Mouse (Mus musculus) mature B cell (primary cell): Measurements from ENCODE around the gene Borcs6.
"Not testable (repeated sequence)": the region's sequence is repeated elsewhere in the genome, so short reads cannot be mapped to it uniquely, and the experiment has no call there.

Experiments
- in situ Hi-C: fragments of 300-500 bp; cut with MboI; formaldehyde crosslinking; loops from 2 replicates; pipeline ENCODE4 v1.14.3; 2019

Borcs6 gene

DNA sequence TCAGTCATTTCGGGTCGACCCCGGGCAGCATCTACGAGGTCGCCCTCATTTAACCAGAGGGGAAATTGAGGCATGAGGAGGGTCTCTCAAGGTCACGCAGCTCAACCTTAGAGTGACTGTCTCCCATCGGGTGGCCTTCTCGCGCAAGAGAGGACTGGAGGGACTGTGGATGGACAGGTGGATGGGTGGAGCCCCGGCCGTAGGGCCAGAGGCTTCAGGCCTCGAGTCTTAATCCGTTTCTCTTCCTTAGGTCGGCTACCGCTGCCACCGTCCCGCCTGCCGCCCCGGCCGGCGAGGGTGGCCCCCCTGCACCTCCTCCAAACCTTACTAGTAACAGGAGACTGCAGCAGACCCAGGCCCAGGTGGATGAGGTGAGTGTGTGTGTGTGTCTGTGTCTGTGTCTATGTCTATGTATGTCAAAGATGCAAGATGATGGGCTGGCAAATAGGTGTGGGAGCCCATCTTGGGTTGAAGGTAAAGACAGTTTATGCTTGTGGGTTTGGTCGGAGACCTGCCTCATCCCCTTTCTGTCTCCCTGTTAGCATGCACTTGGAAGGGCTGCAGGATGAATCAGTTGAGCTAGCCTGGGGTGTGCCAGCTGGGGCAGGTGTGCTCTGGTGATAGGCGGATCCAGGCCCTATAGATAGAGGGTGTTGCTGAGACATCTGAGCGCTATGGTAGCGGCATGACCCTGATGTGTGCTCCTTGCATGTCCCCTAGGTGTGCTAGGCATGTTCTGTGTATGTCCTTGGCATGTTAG lies 29.5 kb downstream of the Borcs6 start:
- in situ Hi-C loops, result no loop called here

DNA sequence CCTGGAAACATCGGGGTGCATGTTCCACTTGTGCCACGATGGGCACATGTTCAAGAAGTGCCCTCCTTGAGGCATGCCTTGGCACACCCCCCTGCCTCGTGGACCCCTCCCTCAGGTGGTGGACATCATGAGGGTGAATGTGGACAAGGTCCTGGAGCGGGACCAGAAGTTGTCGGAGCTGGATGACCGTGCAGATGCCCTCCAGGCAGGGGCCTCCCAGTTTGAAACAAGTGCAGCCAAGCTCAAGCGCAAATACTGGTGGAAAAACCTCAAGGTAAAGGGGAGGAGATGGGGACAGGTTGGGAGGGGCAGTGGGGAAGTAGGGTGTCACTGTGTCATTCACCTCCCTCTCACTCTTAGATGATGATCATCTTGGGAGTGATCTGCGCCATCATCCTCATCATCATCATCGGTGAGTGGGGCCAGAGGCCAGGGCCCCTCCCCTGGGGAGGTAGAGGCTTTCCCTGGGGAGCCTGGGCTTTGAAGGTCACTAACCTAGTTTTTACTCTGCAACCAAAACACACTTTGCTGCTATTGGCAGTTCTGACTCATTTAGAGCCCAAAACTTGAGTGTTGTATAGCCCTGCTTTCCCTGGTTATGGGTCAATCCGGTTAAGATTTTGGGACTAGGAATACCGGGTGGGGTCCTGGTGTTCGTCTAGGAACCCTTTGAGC lies 30.2 kb downstream of the Borcs6 start:
- in situ Hi-C loops, result no loop called here

DNA sequence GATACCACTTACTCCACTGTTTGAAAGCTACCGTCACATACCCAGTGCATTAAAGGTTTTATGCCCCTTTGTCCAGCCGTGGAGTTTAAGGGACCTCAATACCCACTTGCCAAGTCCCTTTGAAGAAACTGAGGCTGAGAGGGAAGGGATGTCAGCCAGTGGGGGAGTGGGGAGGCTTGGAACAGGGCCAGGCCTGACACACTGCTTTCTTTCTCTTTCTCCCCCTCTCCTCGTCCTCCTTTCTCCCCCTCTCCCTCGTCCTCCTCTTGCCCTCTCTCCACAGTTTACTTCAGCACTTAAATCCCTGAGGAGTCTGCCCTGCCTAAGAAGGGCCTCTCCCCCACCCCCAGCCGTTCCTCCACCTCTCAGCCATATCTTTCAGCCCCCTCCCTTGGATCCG lies 30.9 kb downstream of the Borcs6 start:
- in situ Hi-C loops, result no loop called here

DNA sequence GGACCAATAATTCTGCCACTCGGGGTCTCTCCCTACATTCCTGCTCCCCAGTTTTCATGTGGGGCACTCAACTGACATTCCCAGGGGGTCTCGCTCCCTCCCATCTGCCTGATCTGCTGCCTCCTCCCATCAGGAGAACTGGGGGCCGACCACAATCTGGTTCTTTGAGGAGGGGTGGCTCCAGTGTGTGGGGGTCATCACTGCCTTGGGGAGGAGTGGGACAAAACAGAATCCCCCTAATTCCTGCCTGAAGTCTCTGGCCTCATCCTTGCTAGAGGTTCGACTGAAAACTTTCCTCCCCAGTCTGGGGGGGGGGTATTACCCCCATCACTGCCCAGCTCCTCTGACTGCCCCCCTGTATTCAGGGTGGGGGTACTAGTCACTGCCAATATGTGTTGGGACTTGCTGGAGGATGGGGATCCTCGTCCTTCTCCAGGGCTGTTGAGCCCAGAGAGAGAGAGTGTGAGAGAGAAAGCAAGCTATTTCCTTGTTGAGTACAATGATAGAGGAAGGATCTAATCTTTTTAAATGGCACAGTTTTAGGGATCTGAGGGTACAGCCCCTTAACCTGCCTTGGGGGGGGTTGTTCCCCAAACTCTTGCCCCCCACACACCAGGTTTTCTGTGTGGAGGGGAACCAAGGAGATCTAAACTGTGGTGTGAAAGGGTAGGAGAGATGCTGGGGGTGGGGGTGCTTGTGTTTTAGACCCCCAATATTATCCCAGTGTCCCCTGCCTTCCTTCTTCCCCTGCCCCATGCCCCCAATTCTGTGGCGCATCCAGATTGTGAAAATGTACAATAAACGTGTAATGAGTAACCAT lies 32.3 kb downstream of the Borcs6 start:
- in situ Hi-C loops, result no loop called here

DNA sequence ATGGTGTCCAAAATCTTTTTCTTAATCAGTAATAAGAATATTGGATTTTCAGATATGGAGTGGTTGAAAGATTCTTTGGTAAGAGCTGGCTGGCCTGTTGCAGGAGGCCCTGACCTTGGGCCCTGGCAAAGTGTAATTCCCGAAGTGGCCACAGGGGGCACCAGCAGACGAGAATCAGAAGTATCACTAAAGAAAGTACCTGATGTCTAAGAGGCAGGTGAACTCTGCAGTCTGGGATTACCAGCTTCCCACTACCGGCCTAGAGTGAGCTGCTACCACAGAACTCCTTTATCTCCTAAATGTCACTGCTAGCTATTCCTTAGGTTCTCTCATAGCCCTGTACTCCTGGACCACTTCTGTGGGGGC lies 32.9 kb downstream of the Borcs6 start:
- in situ Hi-C loops, result no loop called here

DNA sequence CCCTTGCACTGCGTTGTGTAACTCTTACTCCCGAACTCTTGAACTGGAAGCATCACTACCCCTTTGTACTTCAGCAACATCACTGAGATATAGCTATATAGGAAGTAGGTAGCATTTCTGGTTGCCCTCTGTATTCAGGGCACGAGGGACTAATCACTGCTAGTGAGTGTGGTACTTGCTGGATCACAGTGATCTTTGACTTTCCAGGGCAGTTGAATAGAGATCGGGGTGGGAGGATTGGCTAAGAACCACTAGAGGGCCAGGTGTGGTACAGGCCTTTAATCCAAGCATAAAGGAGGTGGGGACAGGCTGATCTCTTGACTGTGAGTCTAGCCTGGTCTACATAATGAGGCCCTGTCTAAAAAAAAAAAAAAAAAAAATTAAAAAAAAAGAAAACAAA lies 33.4 kb downstream of the Borcs6 start:
- in situ Hi-C loops, result no loop called here

DNA sequence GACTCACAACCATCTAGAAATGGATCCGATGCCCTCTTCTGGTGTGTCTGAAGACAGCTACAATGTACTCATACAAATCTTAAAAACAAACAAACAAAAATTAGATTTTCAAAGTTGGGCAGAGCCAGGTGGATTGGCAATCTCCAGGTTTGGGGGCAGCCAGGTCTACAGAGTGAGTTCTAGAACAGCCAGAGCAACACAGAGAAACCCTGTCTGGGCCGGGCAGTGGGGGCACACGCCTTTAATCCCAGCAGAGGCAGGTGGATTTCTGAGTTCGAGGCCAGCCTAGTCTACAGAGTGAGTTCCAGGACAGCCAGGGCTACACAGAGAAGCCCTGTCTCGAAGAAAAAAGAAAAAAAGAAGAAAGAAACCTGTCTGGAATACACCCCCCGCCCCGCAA lies 34.3 kb downstream of the Borcs6 start:
- in situ Hi-C loops, result not testable (repeated sequence)

DNA sequence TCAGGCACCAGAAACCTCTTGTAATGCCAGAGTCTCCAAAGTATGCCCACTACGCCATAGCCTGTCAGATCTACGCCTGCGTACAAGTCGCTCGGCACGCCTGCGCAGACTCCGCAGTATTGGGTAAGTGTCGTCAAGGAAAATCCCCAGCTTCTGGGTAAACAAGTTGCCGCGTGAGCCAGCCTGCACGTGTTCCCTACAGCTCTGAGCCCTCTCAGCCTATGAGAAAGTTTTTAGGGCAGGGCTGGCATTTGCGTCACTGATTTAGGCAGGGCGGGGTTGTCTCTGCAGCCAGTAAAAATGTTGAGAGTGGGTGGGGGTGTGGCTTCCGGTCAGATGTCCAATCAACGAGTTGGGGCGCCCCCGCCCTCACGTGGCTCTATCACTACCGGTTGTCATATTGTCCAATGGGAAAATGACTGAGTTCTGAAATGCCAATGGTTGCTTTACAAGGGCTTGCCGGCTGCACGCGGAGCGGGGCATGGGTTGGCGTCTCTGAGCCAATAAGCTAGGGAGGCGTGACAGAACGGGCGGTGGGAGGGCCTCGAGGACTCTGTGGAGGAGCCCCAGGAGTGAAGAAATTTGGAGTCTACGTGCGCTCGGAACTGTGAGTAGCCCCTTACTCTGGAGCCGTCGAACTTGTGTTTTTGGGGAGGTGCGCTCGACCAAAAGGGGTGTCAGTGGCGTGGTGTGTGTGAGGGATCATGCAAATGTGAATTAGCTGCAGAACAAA lies 35.3 kb downstream of the Borcs6 start, which contains the start of gene Per1:
TSS of gene Per1 (plus strand) at position 521 of the 733 bp plus-strand sequence.
- in situ Hi-C loops, result no loop called here

DNA sequence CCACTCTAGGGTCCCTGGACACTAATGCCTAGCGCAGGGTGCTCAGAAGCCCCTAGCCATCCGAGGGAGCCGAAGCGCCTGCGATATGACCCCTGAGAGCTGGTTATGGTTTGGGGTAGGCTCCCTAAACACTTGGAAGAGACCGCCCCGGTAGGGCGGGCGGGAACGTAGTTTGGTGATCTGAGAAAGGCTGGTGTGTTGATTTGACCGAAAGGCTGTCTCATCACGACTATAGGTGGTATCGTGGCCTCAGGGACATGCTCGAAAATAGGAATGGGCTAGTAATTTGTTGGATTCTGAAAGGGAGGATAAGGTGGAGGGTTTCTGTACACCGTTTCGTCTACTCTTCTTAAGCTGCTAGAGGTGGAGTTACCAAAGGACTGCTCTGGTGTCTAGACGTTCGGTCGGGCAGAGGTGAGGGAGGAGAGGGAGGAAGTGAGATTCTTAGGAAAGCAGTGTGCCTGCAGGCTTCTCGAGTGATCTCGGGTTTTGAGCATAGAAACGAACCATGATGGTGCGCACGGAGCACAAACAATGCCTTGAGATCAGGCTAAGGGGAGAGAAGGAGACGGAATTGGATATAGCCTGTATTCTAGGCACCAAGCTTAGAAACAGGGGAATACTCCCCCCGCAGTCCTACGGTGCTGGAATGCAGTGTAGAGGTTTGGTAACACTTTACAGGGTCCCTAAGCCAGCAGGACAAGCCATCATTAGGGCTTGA lies 36.2 kb downstream of the Borcs6 start:
- in situ Hi-C loops, result no loop called here

DNA sequence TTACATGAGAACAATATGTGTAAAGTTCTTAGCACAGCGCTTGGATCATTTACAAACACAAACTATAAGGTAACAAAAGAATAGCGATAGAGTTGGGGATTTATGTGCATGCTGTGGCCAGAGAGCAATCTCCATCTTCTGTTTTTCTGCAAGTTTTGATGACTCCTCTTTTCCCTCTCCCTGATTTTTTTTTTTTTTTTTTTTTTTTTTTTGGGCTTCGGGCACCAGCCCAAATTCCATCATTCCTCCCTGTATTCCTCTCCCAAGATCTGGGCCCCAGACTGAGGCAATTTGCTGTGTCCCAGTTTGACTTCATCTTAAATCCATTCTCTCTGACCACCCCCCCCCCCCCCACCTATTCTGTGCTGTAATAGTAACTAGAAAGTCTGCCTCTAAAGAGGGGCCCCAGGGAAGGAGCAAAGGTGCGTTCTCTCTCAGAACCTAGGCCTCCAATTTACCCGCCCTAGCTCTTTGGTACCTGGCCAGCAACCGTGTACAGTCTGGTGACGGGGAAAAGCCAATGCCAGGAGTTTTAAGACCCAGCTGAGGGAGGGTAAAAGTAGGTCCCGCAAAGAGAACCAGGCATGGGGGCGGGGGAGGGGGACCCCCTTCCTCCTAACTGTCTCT lies 37.0 kb downstream of the Borcs6 start:
- in situ Hi-C loops, result no loop called here

DNA sequence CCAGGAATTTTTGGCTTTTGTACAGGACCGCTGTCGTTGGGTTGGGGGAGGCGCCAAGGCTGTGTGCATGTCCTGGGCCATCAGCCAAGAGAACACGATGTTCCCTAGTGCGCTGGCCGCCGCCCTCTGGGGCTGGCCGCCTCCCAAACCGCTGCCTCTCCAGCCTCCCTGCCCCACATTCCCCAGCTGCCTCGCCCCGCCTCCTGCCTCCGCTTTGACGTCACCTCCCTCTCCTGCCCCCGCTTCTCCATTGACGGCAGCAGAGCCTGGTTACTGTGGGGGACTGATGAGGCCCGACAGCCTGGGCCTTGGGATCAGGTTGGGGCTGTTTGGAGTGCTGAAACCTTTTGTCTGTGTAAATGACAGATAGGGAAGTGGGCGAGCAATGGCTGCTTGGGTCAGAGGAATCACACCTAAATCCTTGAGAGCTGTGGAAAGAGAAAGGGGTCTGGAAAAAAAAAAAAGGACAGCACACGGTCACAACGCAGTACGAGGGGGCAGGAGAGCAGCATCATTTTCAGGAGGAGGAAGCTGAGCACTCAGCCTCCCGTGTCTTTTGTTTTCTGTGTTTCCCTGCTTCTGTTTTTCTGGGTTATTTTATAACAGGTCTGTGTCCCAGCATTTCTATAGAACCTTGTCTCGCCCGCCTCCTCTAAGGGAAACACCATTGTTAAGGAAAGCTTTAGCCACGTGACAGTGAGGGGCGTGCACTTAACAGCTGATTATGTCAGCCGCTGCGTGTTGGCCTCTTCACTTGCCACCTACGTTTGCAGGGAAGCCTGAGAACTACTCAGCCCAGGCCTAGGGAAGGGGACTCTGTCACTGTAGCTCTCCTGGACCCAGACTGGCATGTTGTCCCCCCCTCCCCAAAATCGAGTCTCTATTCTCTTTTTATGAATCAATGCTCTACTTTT lies 37.7 kb downstream of the Borcs6 start:
- in situ Hi-C loops, result no loop called here

DNA sequence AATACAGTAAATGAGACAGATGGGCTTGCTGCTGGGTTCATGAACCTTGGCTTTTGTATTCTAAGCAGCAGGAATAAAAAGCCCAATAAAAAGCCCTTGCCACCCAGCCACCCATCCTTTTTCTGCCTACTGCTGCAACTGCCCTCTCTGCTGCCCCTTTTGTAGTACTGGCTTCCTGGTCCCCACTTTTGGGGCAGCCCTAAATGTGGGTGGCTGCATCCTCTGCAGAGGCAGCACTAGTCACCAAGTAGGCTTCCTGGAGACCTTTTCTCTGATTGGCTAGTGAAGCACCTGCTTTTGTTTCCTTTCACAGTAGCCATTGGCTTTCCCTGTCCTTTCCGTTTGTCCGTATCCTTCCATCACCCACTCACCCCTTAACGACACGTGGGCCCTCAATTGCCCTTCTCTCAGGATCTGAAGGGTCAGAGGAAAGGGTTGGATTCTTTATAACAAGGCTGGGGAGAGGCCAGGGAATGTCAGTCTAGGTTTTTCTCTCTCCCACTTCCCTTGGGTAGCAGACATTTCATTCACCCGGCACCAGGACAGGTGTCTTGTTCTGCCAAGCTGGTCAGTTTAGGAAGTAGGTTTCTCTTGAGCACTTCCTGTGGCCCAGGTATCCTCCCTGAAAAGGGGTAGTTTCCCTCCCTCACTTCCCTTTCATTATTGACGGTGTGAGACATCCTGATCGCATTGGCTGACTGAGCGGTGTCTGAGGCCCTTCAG lies 38.7 kb downstream of the Borcs6 start:
- in situ Hi-C loops, result no loop called here

DNA sequence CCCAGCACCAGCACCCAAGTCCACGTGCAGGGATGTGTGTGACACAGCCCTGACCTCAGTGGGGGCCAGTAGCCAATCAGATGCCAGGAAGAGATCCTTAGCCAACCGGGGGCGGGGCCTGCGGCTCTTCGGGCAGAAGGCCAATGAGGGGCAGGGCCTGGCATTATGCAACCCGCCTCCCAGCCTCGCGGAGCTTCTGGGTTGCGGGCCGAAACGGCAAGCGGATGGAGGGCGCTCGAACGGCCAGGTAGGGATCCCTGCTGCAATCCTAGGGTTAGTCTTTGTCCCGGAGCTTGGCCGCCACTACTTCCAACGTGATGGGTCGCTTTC lies 39.2 kb downstream of the Borcs6 start:
- in situ Hi-C loops, result no loop called here

DNA sequence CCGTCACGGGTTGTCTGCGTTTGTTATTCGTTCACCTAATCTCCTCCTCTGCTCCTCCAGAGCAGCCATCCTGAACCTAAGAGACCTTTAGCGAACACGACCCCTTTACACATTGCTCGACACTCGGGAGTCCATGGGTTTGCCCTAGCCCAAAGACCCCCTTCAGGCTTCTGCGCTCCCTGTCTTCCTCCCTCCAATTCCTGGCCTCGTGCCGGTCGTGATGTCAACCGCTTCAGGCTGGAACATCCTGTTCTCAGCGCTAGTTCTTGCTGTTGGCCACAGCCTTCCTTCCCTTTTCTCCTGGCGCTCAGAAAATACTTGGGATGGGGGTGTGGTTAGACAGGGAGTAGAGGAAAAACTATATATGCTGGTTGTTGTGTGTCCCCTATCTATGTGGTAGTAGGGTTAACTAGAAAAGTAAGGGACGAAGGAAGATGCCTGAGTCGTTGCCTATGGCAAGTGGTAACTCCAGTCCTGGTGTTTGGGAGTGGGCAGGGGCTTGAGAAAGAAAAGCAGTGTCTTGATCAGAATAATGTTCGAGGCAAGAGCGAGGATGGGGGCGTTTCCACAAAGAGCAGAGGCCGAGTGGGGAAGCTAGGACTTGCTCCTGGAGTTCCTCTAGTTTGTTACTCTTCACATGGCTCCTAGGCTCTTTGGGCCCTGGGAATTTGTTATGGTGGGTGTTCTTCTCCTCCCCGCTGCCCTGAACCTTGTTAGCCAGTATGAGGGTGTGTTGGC lies 39.8 kb downstream of the Borcs6 start:
- in situ Hi-C loops, result no loop called here

DNA sequence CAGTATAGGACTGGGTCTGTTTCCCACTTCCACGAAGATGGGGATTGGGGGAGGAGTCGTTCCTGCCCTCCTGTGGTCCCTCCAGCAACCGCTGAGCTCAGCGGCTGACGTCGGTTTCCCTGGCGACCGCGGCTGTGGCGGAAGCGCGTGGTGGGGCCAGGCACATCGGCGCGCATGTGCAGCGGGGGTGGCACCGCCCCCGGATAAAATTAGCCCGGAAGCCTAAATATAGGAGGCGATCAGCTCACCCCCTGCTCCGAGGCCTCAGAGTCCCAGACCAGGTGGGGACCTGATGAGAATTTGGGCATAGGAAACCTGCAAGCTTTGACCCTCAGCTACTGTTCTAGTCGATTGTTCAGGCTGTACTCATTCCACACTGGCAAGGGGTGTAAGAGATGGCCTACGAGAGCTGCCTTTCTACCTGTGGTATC lies 40.4 kb downstream of the Borcs6 start:
- in situ Hi-C loops, result no loop called here

DNA sequence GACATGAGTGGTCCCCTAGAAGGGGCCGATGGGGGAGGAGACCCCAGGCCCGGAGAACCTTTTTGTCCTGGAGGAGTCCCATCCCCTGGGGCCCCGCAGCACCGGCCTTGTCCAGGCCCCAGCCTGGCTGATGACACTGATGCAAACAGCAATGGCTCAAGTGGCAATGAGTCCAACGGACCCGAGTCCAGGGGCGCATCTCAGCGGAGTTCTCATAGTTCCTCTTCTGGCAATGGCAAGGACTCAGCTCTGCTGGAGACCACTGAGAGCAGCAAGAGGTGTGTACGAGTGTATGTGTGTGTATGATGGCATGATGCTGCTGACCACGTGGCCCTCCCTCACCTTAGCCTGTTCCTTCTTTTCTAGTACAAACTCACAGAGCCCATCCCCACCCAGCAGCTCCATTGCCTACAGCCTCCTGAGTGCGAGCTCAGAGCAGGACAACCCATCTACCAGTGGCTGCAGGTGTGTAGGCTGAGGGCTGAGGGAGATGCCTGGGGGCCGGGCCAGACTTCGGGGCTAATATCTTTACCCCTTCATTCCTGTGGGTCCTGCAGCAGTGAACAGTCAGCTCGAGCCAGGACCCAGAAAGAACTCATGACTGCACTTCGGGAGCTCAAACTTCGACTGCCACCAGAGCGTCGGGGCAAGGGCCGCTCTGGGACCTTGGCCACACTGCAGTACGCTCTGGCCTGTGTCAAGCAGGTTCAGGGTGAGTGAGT lies 41.3 kb downstream of the Borcs6 start:
- in situ Hi-C loops, result no loop called here

DNA sequence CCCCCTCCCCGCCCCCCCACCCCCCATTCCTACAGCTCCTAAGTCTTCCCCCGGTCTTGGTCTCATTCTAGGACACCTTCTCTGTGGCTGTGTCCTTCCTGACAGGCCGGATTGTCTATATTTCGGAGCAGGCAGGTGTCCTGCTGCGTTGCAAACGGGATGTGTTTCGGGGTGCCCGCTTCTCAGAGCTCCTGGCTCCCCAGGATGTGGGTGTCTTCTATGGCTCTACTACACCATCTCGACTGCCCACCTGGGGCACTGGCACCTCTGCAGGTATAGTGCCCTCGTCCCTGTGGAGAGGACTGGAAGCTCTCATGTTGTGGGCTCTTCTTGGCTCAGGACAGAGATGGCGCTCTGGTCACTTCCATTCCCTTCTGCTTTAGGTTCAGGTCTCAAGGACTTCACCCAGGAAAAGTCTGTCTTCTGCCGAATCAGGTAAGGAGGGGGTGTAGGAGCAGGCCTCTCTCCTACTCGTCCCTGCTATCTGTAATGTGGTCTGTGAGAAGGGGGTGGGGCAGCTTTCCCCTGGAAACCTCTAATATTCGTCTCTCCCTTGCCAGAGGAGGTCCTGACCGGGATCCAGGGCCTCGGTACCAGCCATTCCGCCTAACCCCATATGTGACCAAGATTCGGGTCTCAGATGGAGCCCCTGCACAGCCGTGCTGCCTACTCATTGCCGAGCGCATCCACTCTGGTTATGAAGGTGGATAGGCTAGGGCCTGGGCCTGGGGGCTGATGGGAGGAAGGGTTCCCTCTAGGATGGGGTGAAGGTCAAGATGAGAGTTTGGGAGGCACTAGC lies 42.3 kb downstream of the Borcs6 start:
- in situ Hi-C loops, result no loop called here
